8 mouse cellular contexts compared by ENCODE assay signal in genomic region chr1:51333557-51334285, GRCm38 (mm10). TPM values are rescaled to one million over a fixed set of nuclear protein-coding genes. Genes with fewer than 3 reads are reported as not detected.
DNase-seq lines count a peak whose midpoint lies in the region; ATAC-seq lines count a peak whose summit lies in the region.

No protein-coding gene starts in this region.

- peak overlapping the region; percentile 42 for H3K4me2 ChIP-seq in hindbrain, embryonic 13.5 days

- no peaks in the 10 kb centered on the region for H3K9me3 ChIP-seq in hindbrain, embryonic 13.5 days

- peak; percentile 63 for DNase-seq in Muller cell, postnatal 12 days (ENCODE audit: inconsistent ontology term)
- DNase-seq in cerebellum, adult 9-10 months: peak; percentile 93
- DNase-seq in frontal cortex, postnatal 14 days (ENCODE audit: low spot score in 2 of 2): peak; percentile 58 to 84
- peak; percentile 86 to 93 for DNase-seq in layer of hippocampus, postnatal 14 days (ENCODE audit: low spot score in 2 of 2)
- peak; percentile 90 for DNase-seq in lung, postnatal 10 days
- DNase-seq in retina, adult 2 months (ENCODE audit: low read depth, low spot score): peak; percentile 64
- peak; percentile 85 for DNase-seq in thymus, postnatal 4 days

- peak overlapping the region; percentile 60 for H3K9ac ChIP-seq in hindbrain, embryonic 13.5 days

- H3K4me3 ChIP-seq in hindbrain, embryonic 13.5 days: peak overlapping the region; percentile 23

- H3K27me3 ChIP-seq in hindbrain, embryonic 13.5 days: no peaks in the 10 kb centered on the region

- peaks cover 22% of the 10 kb centered on the region for H3K4me1 ChIP-seq in hindbrain, embryonic 13.5 days (replicated peaks)

- H3K36me3 ChIP-seq in hindbrain, embryonic 13.5 days: no peaks in the 10 kb centered on the region

- peak overlapping the region; percentile 82 for H3K27ac ChIP-seq in hindbrain, embryonic 13.5 days

- WGBS in hindbrain, embryonic 13.5 days: 22% methylated on average over 18 of the region's 18 CpGs

- peak; percentile 93 for ATAC-seq in hindbrain, embryonic 13.5 days (ENCODE audit: low FRiP score)

RNA-seq across cellular contexts. Expression of gene Cavin2, which starts 44.8 kb away (rescaled TPM):
- 6.9 and 7.3 TPM in 2 replicates for polyA plus RNA-seq in hindbrain, embryonic 13.5 days (2015; fragmentation: Nextera tagmentation; extraction: Ambion mirVana)
- 1 to 10 TPM; 6.3 to 8.1 TPM for total RNA-seq in layer of hippocampus, postnatal 14 days (2021)

Comparison
In these comparisons a context has a peak if more than half of its experiments do, and no peak if none do; other contexts are left out.
1. Peak in every context shown above with its lines: DNase-seq, ATAC-seq, H3K4me3 ChIP-seq and H3K27ac ChIP-seq.